Mouse (Mus musculus): ENCODE results near the gene Zbtb5.

- TF ChIP-seq POLR2A (IDR thresholded peaks at IDR 0.05; ENCODE audit: low read depth, low read length) (no peak), CTCF (IDR thresholded peaks at IDR 0.05; ENCODE audit: extremely low read depth, insufficient read length, insufficient replicate concordance, low read depth, low read length) (no peak)
These were observed 44.8 kb downstream of the Zbtb5 start for GRCm38 (mm10) chr4:44967402-44967801.

Data from small intestine, adult 2 months (tissue).